Mouse (Mus musculus): ENCODE measurements around the gene Chn1.
"Not testable (repeated sequence)": the region's sequence is repeated elsewhere in the genome, so short reads cannot be mapped to it uniquely, and the experiment has no call there.

Gene Chn1

GRCm38 (mm10) chr2:73774786-73775682 is at the start of gene Chn1:
Chn1 (minus strand) TSS chr2:73775346.
- peak; percentile 49 to 56 for DNase-seq (ENCODE audit: low spot score in 2 of 2)

- no peak for DNase-seq (ENCODE audit: low spot score in 2 of 2)
Observed at GRCm38 (mm10) chr2:73818742-73819141, 43.6 kb upstream of the Chn1 start.

GRCm38 (mm10) chr2:73807609-73808008 is 32.5 kb upstream of the Chn1 start:
- DNase-seq (ENCODE audit: low spot score in 2 of 2) = no peak

- DNase-seq (ENCODE audit: low spot score in 2 of 2) = not testable (repeated sequence)
Observed at GRCm38 (mm10) chr2:73800127-73800526, 25.0 kb upstream of the Chn1 start.

GRCm38 (mm10) chr2:73798786-73799185 is 23.6 kb upstream of the Chn1 start:
- DNase-seq (ENCODE audit: low spot score in 2 of 2) = no peak

- no peak for DNase-seq (ENCODE audit: low spot score in 2 of 2)
Observed at GRCm38 (mm10) chr2:73798136-73798535, 23.0 kb upstream of the Chn1 start.

- no peak for DNase-seq (ENCODE audit: low spot score in 2 of 2)
Observed at GRCm38 (mm10) chr2:73791846-73792630, 16.9 kb upstream of the Chn1 start.

GRCm38 (mm10) chr2:73790332-73790731 is 15.2 kb upstream of the Chn1 start:
- no peak for DNase-seq (ENCODE audit: low spot score in 2 of 2)

GRCm38 (mm10) chr2:73788395-73788794 is 13.2 kb upstream of the Chn1 start:
- DNase-seq (ENCODE audit: low spot score in 2 of 2) = no peak

- no peak for DNase-seq (ENCODE audit: low spot score in 2 of 2)
Observed at GRCm38 (mm10) chr2:73782371-73782905, 7.3 kb upstream of the Chn1 start.

GRCm38 (mm10) chr2:73780321-73781010 is 5.3 kb upstream of the Chn1 start:
- DNase-seq (ENCODE audit: low spot score in 2 of 2) = no peak

- DNase-seq (ENCODE audit: low spot score in 2 of 2) = no peak
Observed at GRCm38 (mm10) chr2:73779796-73780195, 4.7 kb upstream of the Chn1 start.

- DNase-seq (ENCODE audit: low spot score in 2 of 2) = no peak
Observed at GRCm38 (mm10) chr2:73779016-73779595, 4.0 kb upstream of the Chn1 start.

GRCm38 (mm10) chr2:73776936-73777335 is 1.8 kb upstream of the Chn1 start:
- DNase-seq (ENCODE audit: low spot score in 2 of 2) = no peak

- no peak for DNase-seq (ENCODE audit: low spot score in 2 of 2)
Observed at GRCm38 (mm10) chr2:73775683-73776310, 651 bp upstream of the Chn1 start.

- no peak for DNase-seq (ENCODE audit: low spot score in 2 of 2)
Observed at GRCm38 (mm10) chr2:73772945-73773344, 2.2 kb downstream of the Chn1 start.

GRCm38 (mm10) chr2:73768669-73769068 is 6.5 kb downstream of the Chn1 start:
- DNase-seq (ENCODE audit: low spot score in 2 of 2) = no peak

- no peak for DNase-seq (ENCODE audit: low spot score in 2 of 2)
Observed at GRCm38 (mm10) chr2:73763541-73763940, 11.6 kb downstream of the Chn1 start.

- no peak for DNase-seq (ENCODE audit: low spot score in 2 of 2)
Observed at GRCm38 (mm10) chr2:73759899-73760298, 15.2 kb downstream of the Chn1 start.

- DNase-seq (ENCODE audit: low spot score in 2 of 2) = no peak
Observed at GRCm38 (mm10) chr2:73759027-73759426, 16.1 kb downstream of the Chn1 start.

GRCm38 (mm10) chr2:73747297-73747696 is 27.8 kb downstream of the Chn1 start:
- DNase-seq (ENCODE audit: low spot score in 2 of 2) = no peak

Data from right cerebral cortex, postnatal 36 days (tissue).